Mouse (Mus musculus): ENCODE measurements around the gene Supt6. TPM values are rescaled to one million over a fixed set of nuclear protein-coding genes. Genes with fewer than 3 reads are reported as not detected.
A peak's percentile ranks its signal among the peaks of the same experiment; 100 is the strongest.

The Supt6 gene
- polyA plus RNA-seq, 1 experiment: 26.5 TPM

- H3K4me3 ChIP-seq (replicated peaks; ENCODE audit: extremely low read depth, low read depth, low read length): peak overlapping the region; percentile 80
- WGBS: 3% methylated on average over 22 of the region's 22 CpGs
- TF ChIP-seq CTCF (IDR thresholded peaks at IDR 0.05; ENCODE audit: insufficient read depth, low read length) (no peak), POLR2A (IDR thresholded peaks at IDR 0.05; ENCODE audit: borderline replicate concordance, extremely low read depth, low read depth, low read length) (no peak)
- DNase-seq: peak; percentile 49
- H3K4me1 ChIP-seq (ENCODE audit: control insufficient read depth, insufficient read depth, low read length): peaks cover 10% of the 10 kb centered on the region
These were observed 81.8 kb downstream of the Supt6 start for GRCm38 (mm10) chr11:78163681-78164603.

- Histone ChIP-seq H3K4me1 (ENCODE audit: control insufficient read depth, insufficient read depth, low read length) (peaks cover 10% of the 10 kb centered on the region), H3K4me3 (replicated peaks; ENCODE audit: extremely low read depth, low read depth, low read length) (no peak overlapping the region)
- TF ChIP-seq CTCF (IDR thresholded peaks at IDR 0.05; ENCODE audit: insufficient read depth, low read length) (no peak), POLR2A (IDR thresholded peaks at IDR 0.05; ENCODE audit: borderline replicate concordance, extremely low read depth, low read depth, low read length) (no peak)
- no peak for DNase-seq
- WGBS: 79% methylated on average over 2 of the region's 2 CpGs
These were observed 82.7 kb downstream of the Supt6 start for GRCm38 (mm10) chr11:78163045-78163444.

GRCm38 (mm10) chr11:78162504-78162903 is 83.3 kb downstream of the Supt6 start:
- DNase-seq: no peak
- WGBS: 41% methylated on average over 6 of the region's 6 CpGs
- H3K4me3 ChIP-seq (replicated peaks; ENCODE audit: extremely low read depth, low read depth, low read length): no peak overlapping the region
- peaks cover 10% of the 10 kb centered on the region for H3K4me1 ChIP-seq (ENCODE audit: control insufficient read depth, insufficient read depth, low read length)
- no peak for TF ChIP-seq POLR2A (IDR thresholded peaks at IDR 0.05; ENCODE audit: borderline replicate concordance, extremely low read depth, low read depth, low read length)
- no peak for TF ChIP-seq CTCF (IDR thresholded peaks at IDR 0.05; ENCODE audit: insufficient read depth, low read length)

GRCm38 (mm10) chr11:78161968-78162367 is 83.8 kb downstream of the Supt6 start:
- TF ChIP-seq CTCF (IDR thresholded peaks at IDR 0.05; ENCODE audit: insufficient read depth, low read length): no peak
- no peak for TF ChIP-seq POLR2A (IDR thresholded peaks at IDR 0.05; ENCODE audit: borderline replicate concordance, extremely low read depth, low read depth, low read length)
- 28% methylated on average over 4 of the region's 4 CpGs for WGBS
- DNase-seq: no peak
- Histone ChIP-seq H3K4me3 (replicated peaks; ENCODE audit: extremely low read depth, low read depth, low read length) (no peak overlapping the region), H3K4me1 (ENCODE audit: control insufficient read depth, insufficient read depth, low read length) (peaks cover 10% of the 10 kb centered on the region)

GRCm38 (mm10) chr11:78161169-78161568 is 84.6 kb downstream of the Supt6 start:
- 87% methylated on average over 14 of the region's 14 CpGs for WGBS
- no peak for TF ChIP-seq POLR2A (IDR thresholded peaks at IDR 0.05; ENCODE audit: borderline replicate concordance, extremely low read depth, low read depth, low read length)
- Histone ChIP-seq H3K4me3 (replicated peaks; ENCODE audit: extremely low read depth, low read depth, low read length) (no peak overlapping the region), H3K4me1 (ENCODE audit: control insufficient read depth, insufficient read depth, low read length) (peaks cover 10% of the 10 kb centered on the region)
- DNase-seq: no peak

GRCm38 (mm10) chr11:78160675-78161074 is 85.1 kb downstream of the Supt6 start:
- WGBS: 71% methylated on average over 3 of the region's 3 CpGs
- no peak for DNase-seq
- H3K4me1 ChIP-seq (ENCODE audit: control insufficient read depth, insufficient read depth, low read length): peaks cover 10% of the 10 kb centered on the region
- TF ChIP-seq CTCF (IDR thresholded peaks at IDR 0.05; ENCODE audit: insufficient read depth, low read length) (no peak), POLR2A (IDR thresholded peaks at IDR 0.05; ENCODE audit: borderline replicate concordance, extremely low read depth, low read depth, low read length) (no peak)
- no peak overlapping the region for H3K4me3 ChIP-seq (replicated peaks; ENCODE audit: extremely low read depth, low read depth, low read length)

DNA sequence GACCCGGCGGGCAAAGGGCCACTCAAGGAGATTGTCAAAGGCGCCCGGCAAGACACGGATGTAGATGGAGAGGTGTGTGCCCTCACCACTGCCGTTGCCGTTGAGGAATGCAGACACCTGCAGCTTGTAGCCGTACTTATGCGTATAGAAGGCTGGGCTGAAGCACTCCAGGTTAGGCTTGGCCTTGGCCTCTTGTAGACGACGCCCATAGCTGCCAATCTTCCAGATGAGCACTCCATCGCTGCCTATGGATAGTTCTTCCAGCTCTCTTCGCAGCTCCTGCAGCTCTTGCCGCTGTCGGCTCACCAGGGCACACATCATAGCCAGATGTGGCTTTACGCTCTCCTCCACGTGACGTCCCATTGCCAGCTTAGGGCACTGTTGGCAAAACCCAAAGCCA is 85.6 kb downstream of the Supt6 start:
- no peak overlapping the region for H3K4me3 ChIP-seq (replicated peaks; ENCODE audit: extremely low read depth, low read depth, low read length)
- 71% methylated on average over 18 of the region's 18 CpGs for WGBS
- no peak for TF ChIP-seq CTCF (IDR thresholded peaks at IDR 0.05; ENCODE audit: insufficient read depth, low read length)
- H3K4me1 ChIP-seq (ENCODE audit: control insufficient read depth, insufficient read depth, low read length): peaks cover 10% of the 10 kb centered on the region
- DNase-seq: no peak

- Histone ChIP-seq H3K4me3 (replicated peaks; ENCODE audit: extremely low read depth, low read depth, low read length) (no peak overlapping the region), H3K4me1 (ENCODE audit: control insufficient read depth, insufficient read depth, low read length) (peaks cover 9% of the 10 kb centered on the region)
- no peak for DNase-seq
- TF ChIP-seq POLR2A (IDR thresholded peaks at IDR 0.05; ENCODE audit: borderline replicate concordance, extremely low read depth, low read depth, low read length) (no peak), CTCF (IDR thresholded peaks at IDR 0.05; ENCODE audit: insufficient read depth, low read length) (0 out of 2 replicates have a peak, but pooled peaks have one; percentile 2)
- WGBS: 59% methylated on average over 7 of the region's 7 CpGs
These were observed 86.2 kb downstream of the Supt6 start for GRCm38 (mm10) chr11:78159557-78159956.

DNA sequence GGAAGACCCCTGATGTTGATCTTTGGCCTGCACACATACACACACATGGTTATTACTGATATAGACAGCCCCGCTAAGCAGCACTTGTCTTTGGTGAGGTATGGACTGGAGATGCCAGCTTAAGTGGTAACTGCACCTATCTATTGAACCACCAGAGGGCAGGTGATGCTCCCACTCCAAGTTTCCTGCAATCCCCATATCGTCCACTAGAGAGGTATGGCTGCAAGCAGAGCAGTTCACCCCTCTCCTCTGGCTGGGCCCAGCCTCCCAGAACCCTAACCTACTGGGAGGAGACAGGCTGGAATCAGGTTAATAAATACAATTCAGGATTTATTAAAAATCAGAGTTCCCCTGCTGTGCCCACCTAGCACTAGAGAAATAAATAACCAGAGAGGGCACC is 86.7 kb downstream of the Supt6 start:
- no peak overlapping the region for H3K4me3 ChIP-seq (replicated peaks; ENCODE audit: extremely low read depth, low read depth, low read length)
- DNase-seq: peak; percentile 58
- H3K4me1 ChIP-seq (ENCODE audit: control insufficient read depth, insufficient read depth, low read length): peaks cover 7% of the 10 kb centered on the region
- TF ChIP-seq POLR2A (IDR thresholded peaks at IDR 0.05; ENCODE audit: borderline replicate concordance, extremely low read depth, low read depth, low read length): no peak
- TF ChIP-seq CTCF (IDR thresholded peaks at IDR 0.05; ENCODE audit: insufficient read depth, low read length): peak; percentile 100
- 15% methylated on average over 2 of the region's 2 CpGs for WGBS

Other genes starting within 250 kb of the Supt6 start
- gene Dhrs13, start 213.7 kb downstream of the Supt6 start, polyA plus RNA-seq (2012; rRNA removed): 7.9 and 8.7 TPM in 2 replicates
- gene Flot2, start 208.1 kb downstream of the Supt6 start, polyA plus RNA-seq (2012; rRNA removed): 114 and 145 TPM in 2 replicates
- 23.9 and 27.8 TPM in 2 replicates for gene Eral1, start 165.6 kb downstream of the Supt6 start, polyA plus RNA-seq (2012; rRNA removed)
- 21.6 and 25.6 TPM in 2 replicates for gene Fam222b, start 151.3 kb downstream of the Supt6 start, polyA plus RNA-seq (2012; rRNA removed)
- 37.0 and 42.8 TPM in 2 replicates for gene Traf4, start 80.4 kb downstream of the Supt6 start, polyA plus RNA-seq (2012; rRNA removed)
- gene Nek8, start 69.3 kb downstream of the Supt6 start, polyA plus RNA-seq (2012; rRNA removed): 16.1 and 18.9 TPM in 2 replicates
- 38.0 and 44.2 TPM in 2 replicates for gene Tlcd1, start 69.3 kb downstream of the Supt6 start, polyA plus RNA-seq (2012; rRNA removed)
- gene Rpl23a, start 62.4 kb downstream of the Supt6 start, polyA plus RNA-seq (2012; rRNA removed): 103 and 212 TPM in 2 replicates
- gene Rab34, start 57.6 kb downstream of the Supt6 start, polyA plus RNA-seq (2012; rRNA removed): 45.4 and 59.2 TPM in 2 replicates
- 0.87 and 1.4 TPM in 2 replicates for gene Proca1, start 52.6 kb downstream of the Supt6 start, polyA plus RNA-seq (2012; rRNA removed)
- 67.6 and 81.7 TPM in 2 replicates for gene Sdf2, start 241 bp downstream of the Supt6 start, polyA plus RNA-seq (2012; rRNA removed)
- 53.9 and 65.4 TPM in 2 replicates for gene 2610507B11Rik, start 15.8 kb upstream of the Supt6 start, polyA plus RNA-seq (2012; rRNA removed)
- 0.22 and 0.27 TPM in 2 replicates for gene BC030499, start 44.9 kb upstream of the Supt6 start, polyA plus RNA-seq (2012; rRNA removed)
- gene Spag5, start 55.5 kb upstream of the Supt6 start, polyA plus RNA-seq (2012; rRNA removed): 1.4 and 1.6 TPM in 2 replicates
- 8.4 and 10.4 TPM in 2 replicates for gene Aldoc, start 77.0 kb upstream of the Supt6 start, polyA plus RNA-seq (2012; rRNA removed)
- 68.4 and 69.0 TPM in 2 replicates for gene Pigs, start 82.4 kb upstream of the Supt6 start, polyA plus RNA-seq (2012; rRNA removed)
- gene Unc119, start 97.5 kb upstream of the Supt6 start, polyA plus RNA-seq (2012; rRNA removed): 55.4 and 64.1 TPM in 2 replicates
- 0.62 TPM in 1 of 2 replicates, not detected in the other for gene Foxn1, start 140.6 kb upstream of the Supt6 start, polyA plus RNA-seq (2012; rRNA removed)
- 1.5 and 1.9 TPM in 2 replicates for gene Slc13a2, start 176.2 kb upstream of the Supt6 start, polyA plus RNA-seq (2012; rRNA removed)
- 14.0 and 19.4 TPM in 2 replicates for gene Slc46a1, start 219.7 kb upstream of the Supt6 start, polyA plus RNA-seq (2012; rRNA removed)

All from lung, adult 2 months (tissue).